Mouse (Mus musculus) right cerebral cortex, postnatal 10 days (tissue): ENCODE measurements at regions not wholly inside any gene's neighbourhood (a gene's known extent, or its start where the extent isn't known, plus 50 kb on each side); places are given as distances from the start of the nearest gene placed in this dataset.

Experiments used
- DNase-seq, 2 experiments: peaks; one replicate each; pipeline ENCODE4 v3.0.0; 2021; ENCODE audit warnings: low spot score in 2 of 2

DNA sequence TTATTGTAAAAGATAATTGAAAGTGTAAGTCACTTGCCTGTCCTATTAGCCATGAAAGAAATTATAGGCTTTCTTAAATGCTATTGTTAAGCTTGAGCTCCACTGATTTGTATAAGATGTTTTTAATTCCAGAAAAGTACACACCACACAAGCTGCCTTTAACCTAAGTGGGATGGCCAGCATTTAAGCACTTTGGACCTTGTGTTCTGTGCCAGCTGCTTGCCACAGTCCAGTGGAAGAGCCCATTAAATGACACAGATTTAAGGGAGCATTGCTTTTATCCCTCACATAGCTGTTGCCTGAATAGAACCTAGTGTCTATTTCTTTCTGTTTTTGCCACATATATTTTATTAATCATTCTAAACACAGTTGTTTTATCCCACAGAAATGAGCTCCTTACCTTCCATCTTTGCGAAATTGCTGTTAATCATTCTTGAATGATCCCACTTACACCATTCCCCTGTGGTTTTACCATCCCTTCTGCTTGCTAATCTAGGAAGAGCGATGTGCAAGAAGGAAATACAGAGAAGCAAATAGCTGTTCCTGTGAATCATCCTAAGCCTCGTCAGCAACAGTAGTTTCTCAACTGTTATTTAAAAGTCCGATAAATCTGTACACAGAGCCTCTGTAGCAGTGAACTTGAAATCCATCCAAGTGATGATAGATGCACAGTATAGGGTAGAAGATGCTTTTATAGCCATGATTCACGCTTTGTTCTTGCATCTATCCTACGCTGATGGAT is 57.9 kb upstream of the Samsn1 start:
- DNase-seq = no peak

GRCm38 (mm10) chr16:76078219-76078618 is 56.1 kb upstream of the Samsn1 start:
- DNase-seq = no peak

- no peak for DNase-seq
Observed at GRCm38 (mm10) chr16:76076231-76076630, 54.1 kb upstream of the Samsn1 start.
